Mouse (Mus musculus): ENCODE measurements around the gene Elavl3. TPM values are rescaled to one million over a fixed set of nuclear protein-coding genes. Genes with fewer than 3 reads are reported as not detected.
"Not testable (repeated sequence)": the region's sequence is repeated elsewhere in the genome, so short reads cannot be mapped to it uniquely, and the experiment has no call there.

Gene Elavl3
- polyA plus RNA-seq, 1 experiment, result 115 TPM

DNA sequence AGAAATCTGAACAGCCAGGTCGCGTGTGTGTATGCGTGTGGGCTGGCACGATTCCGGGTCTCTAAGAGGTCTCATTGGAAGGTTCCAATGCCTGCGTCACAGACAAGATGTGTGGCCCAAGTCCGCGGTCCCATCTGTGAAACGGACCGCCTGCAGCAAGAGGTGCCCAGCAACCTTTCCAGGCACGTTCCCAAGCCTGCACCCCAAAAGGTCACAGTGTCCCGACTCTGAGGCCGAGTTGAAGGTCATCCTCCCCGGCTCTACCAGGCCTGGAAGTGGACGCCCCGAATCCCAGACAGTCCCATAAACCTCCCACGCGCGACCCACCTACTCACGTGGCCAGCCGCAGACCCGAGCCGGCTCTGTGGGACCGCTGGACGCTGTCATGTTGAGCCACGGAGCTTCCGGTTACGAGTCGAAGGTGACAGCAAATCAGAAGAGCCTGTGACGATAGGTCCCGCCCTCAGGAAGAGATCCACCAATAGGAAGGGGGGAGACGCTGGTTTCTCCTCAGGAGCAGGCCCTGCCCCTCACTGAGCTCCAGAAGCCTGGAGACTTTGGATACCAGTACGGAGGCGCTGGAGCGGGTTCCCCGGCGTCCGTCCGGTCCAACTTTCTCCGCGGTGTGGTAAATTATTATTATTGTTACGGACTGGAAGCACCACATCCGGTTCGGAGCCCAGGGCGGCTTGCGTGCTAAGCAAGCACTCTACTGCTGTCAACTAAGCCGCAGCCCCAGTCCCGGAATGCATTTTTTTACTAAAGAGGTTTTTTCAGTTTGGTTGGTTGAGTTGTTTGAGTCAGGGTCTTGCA is 33.4 kb upstream of the Elavl3 start, which contains the start of gene Ecsit:
TSS of gene Ecsit (minus strand) at position 417 of the 813 bp plus-strand sequence.
- H3K4me3 ChIP-seq (ENCODE audit: insufficient read depth, low read length), result peak within 1 kb of the TSS; percentile 81
- H3K4me1 ChIP-seq (ENCODE audit: control insufficient read depth, insufficient read depth, low read length), result no peaks in the 10 kb centered on the region
- TF ChIP-seq CTCF (IDR thresholded peaks at IDR 0.05; ENCODE audit: extremely low read depth, insufficient read depth, low read length) (no peak), POLR2A (IDR thresholded peaks at IDR 0.05; ENCODE audit: extremely low read depth, insufficient read depth, low read length) (peak; percentile 92)
- H3K27ac ChIP-seq (ENCODE audit: insufficient read depth, low read length), result peak within 1 kb of the TSS; percentile 63

- Histone ChIP-seq H3K4me1 (ENCODE audit: control insufficient read depth, insufficient read depth, low read length) (no peaks in the 10 kb centered on the region), H3K27ac (ENCODE audit: insufficient read depth, low read length) (no peak overlapping the region), H3K4me3 (ENCODE audit: insufficient read depth, low read length) (peak overlapping the region; percentile 81)
- TF ChIP-seq CTCF (IDR thresholded peaks at IDR 0.05; ENCODE audit: extremely low read depth, insufficient read depth, low read length) (no peak), POLR2A (IDR thresholded peaks at IDR 0.05; ENCODE audit: extremely low read depth, insufficient read depth, low read length) (no peak)
Observed at GRCm38 (mm10) chr9:22084667-22085021, 32.8 kb upstream of the Elavl3 start.

DNA sequence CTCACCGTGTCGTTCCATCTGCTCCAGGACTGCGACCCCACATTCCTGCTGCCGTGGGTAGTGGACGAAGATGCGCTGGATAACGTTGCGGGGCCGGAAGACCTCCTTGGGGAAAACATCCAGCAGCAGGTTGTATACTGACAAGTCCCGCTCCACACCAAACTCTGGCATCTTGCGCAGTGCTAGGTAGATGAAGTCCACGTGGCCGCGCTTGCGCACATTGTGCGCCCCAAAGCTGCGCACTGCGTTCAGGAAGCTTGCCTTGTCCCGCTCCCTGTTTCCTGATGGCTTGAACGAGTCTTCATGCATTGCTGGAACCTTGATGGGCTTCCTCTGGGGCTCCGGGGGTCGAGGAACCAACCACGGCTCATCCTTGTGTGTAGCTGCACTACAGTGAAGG is 24.4 kb upstream of the Elavl3 start:
- TF ChIP-seq POLR2A (IDR thresholded peaks at IDR 0.05; ENCODE audit: extremely low read depth, insufficient read depth, low read length) (no peak), CTCF (IDR thresholded peaks at IDR 0.05; ENCODE audit: extremely low read depth, insufficient read depth, low read length) (no peak)
- H3K4me1 ChIP-seq (ENCODE audit: control insufficient read depth, insufficient read depth, low read length), result no peaks in the 10 kb centered on the region
- H3K4me3 ChIP-seq (ENCODE audit: insufficient read depth, low read length), result no peak overlapping the region
- H3K27ac ChIP-seq (ENCODE audit: insufficient read depth, low read length), result no peak overlapping the region

GRCm38 (mm10) chr9:22075778-22076177 is 24.0 kb upstream of the Elavl3 start:
- H3K27ac ChIP-seq (ENCODE audit: insufficient read depth, low read length); H3K4me1 ChIP-seq (ENCODE audit: control insufficient read depth, insufficient read depth, low read length): not testable (repeated sequence)

GRCm38 (mm10) chr9:22072276-22072675 is 20.5 kb upstream of the Elavl3 start:
- H3K4me1 ChIP-seq (ENCODE audit: control insufficient read depth, insufficient read depth, low read length), result no peaks in the 10 kb centered on the region
- no peak overlapping the region for H3K27ac ChIP-seq (ENCODE audit: insufficient read depth, low read length)
- H3K4me3 ChIP-seq (ENCODE audit: insufficient read depth, low read length), result no peak overlapping the region
- TF ChIP-seq CTCF (IDR thresholded peaks at IDR 0.05; ENCODE audit: extremely low read depth, insufficient read depth, low read length), result no peak
- no peak for TF ChIP-seq POLR2A (IDR thresholded peaks at IDR 0.05; ENCODE audit: extremely low read depth, insufficient read depth, low read length)

More at GRCm38 (mm10) chr9:22075778-22076177, 24.0 kb upstream of the Elavl3 start:
- not testable (repeated sequence) for H3K4me3 ChIP-seq (ENCODE audit: insufficient read depth, low read length)

DNA sequence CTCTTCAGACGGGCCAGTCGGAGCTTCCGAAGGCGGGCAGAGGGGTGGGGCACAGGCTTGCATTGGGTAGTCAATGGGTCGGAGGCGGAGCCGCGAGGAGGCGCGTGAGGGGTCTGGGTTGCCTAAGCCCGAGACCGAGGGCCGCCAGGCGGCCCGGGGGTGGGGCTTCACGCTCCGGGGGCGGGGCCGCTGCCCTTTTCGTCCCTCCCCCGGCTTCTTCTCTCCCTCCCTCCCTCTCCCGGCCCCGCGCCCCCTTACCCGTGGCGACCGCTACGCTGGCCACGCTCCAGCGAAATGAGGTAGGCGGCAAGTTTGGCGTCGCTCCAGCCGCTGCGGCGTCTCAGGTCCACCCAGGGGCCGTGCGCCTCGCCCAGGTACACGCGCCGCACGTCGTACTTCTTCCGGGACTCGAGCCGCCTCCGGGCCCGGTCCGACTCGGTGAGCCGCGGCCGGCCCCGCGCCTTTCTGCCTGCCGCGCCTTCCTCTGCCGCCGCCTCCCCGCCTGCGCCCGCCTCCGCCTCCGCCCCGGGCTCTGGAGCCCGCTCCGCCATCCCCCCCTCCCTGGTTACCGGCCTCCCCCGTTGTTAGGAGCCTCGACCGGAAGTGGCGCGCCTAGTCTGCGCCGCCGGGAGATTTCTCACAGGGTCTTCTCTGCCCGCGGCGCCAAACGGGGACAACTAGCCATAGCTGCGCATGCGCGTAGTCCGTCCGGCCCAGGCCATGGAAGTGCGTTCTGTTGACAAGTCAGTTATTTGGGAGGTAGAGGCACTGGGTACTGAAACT is 19.2 kb upstream of the Elavl3 start, which contains the start of the genes Gm49318 and Zfp653:
TSS of gene Gm49318 (minus strand) at position 469 of the 783 bp plus-strand sequence.
TSS of gene Zfp653 (minus strand) at position 586 of the 783 bp plus-strand sequence.
- no peaks in the 10 kb centered on the region for H3K4me1 ChIP-seq (ENCODE audit: control insufficient read depth, insufficient read depth, low read length)
- TF ChIP-seq CTCF (IDR thresholded peaks at IDR 0.05; ENCODE audit: extremely low read depth, insufficient read depth, low read length) (no peak), POLR2A (IDR thresholded peaks at IDR 0.05; ENCODE audit: extremely low read depth, insufficient read depth, low read length) (peak; percentile 92)
- peak within 1 kb of the TSS; percentile 48 for H3K4me3 ChIP-seq (ENCODE audit: insufficient read depth, low read length)
- H3K27ac ChIP-seq (ENCODE audit: insufficient read depth, low read length), result peak within 1 kb of the TSS; percentile 82; the same call in 1 of the 2 replicates

DNA sequence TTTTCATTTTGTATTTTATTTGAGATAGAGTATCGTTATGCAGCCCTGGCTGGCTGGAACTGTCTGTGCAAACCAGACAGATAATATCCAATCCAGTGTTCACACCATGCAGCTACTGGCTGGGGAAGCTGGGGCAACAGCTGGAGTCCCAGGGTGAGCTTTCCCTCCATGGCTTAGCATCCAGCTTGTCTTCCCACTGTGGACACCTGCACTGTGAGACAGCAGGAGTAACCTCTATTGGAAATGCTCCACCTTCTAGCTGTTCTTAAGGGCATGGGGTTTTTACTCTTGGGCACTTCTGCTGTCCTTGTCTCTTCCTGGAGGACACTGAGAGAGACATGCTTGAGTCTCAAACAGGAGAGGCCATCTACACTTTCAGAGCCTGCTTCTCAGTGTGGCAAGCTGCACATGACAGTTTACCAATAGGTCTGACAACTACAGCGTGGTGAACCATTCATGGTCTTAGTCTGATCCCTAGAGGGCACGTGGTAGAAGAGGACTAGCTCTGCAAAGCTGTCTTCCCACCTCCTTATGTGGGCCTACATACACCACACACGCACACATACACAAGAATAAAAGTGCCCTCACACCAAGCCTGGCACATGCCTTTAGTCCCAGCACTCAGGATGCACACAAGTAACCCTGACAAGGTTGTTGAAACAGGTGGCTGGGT is 18.2 kb upstream of the Elavl3 start:
- H3K4me3 ChIP-seq (ENCODE audit: insufficient read depth, low read length), result peak overlapping the region; percentile 48
- no peaks in the 10 kb centered on the region for H3K4me1 ChIP-seq (ENCODE audit: control insufficient read depth, insufficient read depth, low read length)
- no peak for TF ChIP-seq POLR2A (IDR thresholded peaks at IDR 0.05; ENCODE audit: extremely low read depth, insufficient read depth, low read length)
- no peak for TF ChIP-seq CTCF (IDR thresholded peaks at IDR 0.05; ENCODE audit: extremely low read depth, insufficient read depth, low read length)
- no peak overlapping the region for H3K27ac ChIP-seq (ENCODE audit: insufficient read depth, low read length)

- TF ChIP-seq POLR2A (IDR thresholded peaks at IDR 0.05; ENCODE audit: extremely low read depth, insufficient read depth, low read length) (no peak), CTCF (IDR thresholded peaks at IDR 0.05; ENCODE audit: extremely low read depth, insufficient read depth, low read length) (no peak)
- Histone ChIP-seq H3K4me1 (ENCODE audit: control insufficient read depth, insufficient read depth, low read length) (no peaks in the 10 kb centered on the region), H3K4me3 (ENCODE audit: insufficient read depth, low read length) (no peak overlapping the region), H3K27ac (ENCODE audit: insufficient read depth, low read length) (no peak overlapping the region)
Observed at GRCm38 (mm10) chr9:22067195-22067594, 15.4 kb upstream of the Elavl3 start.

- TF ChIP-seq CTCF (IDR thresholded peaks at IDR 0.05; ENCODE audit: extremely low read depth, insufficient read depth, low read length), result peak; percentile 74
- TF ChIP-seq POLR2A (IDR thresholded peaks at IDR 0.05; ENCODE audit: extremely low read depth, insufficient read depth, low read length), result no peak
- H3K4me3 ChIP-seq (ENCODE audit: insufficient read depth, low read length), result no peak overlapping the region
- H3K27ac ChIP-seq (ENCODE audit: insufficient read depth, low read length), result no peak overlapping the region
- 0 out of 2 replicates have a peak, but pooled peaks cover 2% of the 10 kb centered on the region for H3K4me1 ChIP-seq (ENCODE audit: control insufficient read depth, insufficient read depth, low read length)
Observed at GRCm38 (mm10) chr9:22066433-22066832, 14.6 kb upstream of the Elavl3 start.

All from cortical plate, adult 2 months (tissue).